Mouse (Mus musculus) ES-Bruce4 (cell line): ENCODE measurements around the gene Ddx5.

ENCODE experiments used
- CTCF ChIP-seq: IDR thresholded peaks from one replicate; pipeline ENCODE4 v1.8.1; 2011; ENCODE audit warnings: low read depth, low read length
- POLR2A ChIP-seq: IDR thresholded peaks from one replicate; pipeline ENCODE4 v1.8.1; 2011; ENCODE audit warnings: low read length; ENCODE audit not compliant: insufficient read depth

DNA sequence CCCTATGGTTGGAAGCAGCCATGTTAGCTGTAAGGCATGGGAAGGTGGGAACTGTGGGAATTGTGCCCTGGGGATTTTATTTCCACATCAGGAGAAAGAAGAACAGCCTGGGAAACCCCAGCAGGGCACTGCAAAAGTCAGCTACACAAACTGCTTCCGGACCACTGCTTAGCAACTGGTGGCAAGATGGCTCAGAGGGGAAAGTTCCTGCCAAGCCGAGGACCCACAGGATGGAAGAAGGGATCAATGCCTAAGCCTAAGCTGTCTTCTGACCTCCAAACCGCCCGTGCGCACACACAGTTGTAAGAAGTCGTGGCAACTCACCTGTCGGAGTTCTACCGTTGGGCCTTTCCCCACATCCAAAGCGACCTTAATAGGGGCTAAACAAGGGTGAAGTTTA lies 15.9 kb downstream of the Ddx5 start:
- TF ChIP-seq CTCF, result no peak
- TF ChIP-seq POLR2A, result no peak
